Mouse (Mus musculus): ENCODE measurements around the gene Olfr1373. TPM values are rescaled to one million over a fixed set of nuclear protein-coding genes. Genes with fewer than 3 reads are reported as not detected.
"Not testable (repeated sequence)": the region's sequence is repeated elsewhere in the genome, so short reads cannot be mapped to it uniquely, and the experiment has no call there.

The Olfr1373 gene
- total and polyA plus RNA-seq, 2 experiments from 2014 or later = not detected

DNA sequence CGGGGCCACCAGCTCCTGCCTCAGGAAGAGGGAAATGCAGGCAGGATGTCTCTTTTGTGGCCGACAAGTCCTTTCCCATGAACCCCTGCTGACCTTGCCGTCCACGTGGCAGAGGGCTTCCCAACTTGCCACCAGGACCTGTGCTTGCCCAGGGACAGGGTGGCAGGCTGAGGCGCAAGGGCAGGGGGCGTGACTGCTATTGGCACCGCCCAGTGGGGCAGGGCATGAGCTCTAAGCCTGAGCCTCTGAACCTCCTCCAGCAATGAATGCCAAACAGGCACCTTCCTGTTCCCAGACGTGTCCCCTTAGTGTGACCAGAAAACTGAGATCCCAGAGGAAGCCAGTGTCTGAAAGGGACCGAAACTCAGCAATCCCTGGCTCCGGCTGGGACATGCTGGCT lies 18.6 kb upstream of the Olfr1373 start:
- Histone ChIP-seq H3K4me3 (ENCODE audit: low read depth, low read length) (no peak overlapping the region), H3K9ac (replicated peaks; ENCODE audit: low read depth, low read length) (no peak overlapping the region), H3K36me3 (replicated peaks; ENCODE audit: control insufficient read depth, insufficient read depth, low read length) (no peaks in the 10 kb centered on the region), H3K4me1 (ENCODE audit: control insufficient read depth, insufficient read depth) (0 out of 2 replicates have a peak, but pooled peaks cover 3% of the 10 kb centered on the region), H3K27me3 (ENCODE audit: control insufficient read depth, insufficient read depth, low read length) (peaks cover 15% of the 10 kb centered on the region), H3K4me2 (ENCODE audit: low read depth, low read length) (no peak overlapping the region), H3K27ac (ENCODE audit: low read depth) (no peak overlapping the region), H3K9me3 (replicated peaks; ENCODE audit: control insufficient read depth, low read length) (no peaks in the 10 kb centered on the region)
- ATAC-seq (ENCODE audit: insufficient read depth, low read depth) (no peak), DNase-seq (ENCODE audit: low spot score) (no peak)
- WGBS = 23% methylated on average over 10 of the region's 10 CpGs
- TF ChIP-seq EP300 (IDR thresholded peaks at IDR 0.05; ENCODE audit: low read depth) (no peak), CTCF (IDR thresholded peaks at IDR 0.05; ENCODE audit: low read depth) (no peak)

DNA sequence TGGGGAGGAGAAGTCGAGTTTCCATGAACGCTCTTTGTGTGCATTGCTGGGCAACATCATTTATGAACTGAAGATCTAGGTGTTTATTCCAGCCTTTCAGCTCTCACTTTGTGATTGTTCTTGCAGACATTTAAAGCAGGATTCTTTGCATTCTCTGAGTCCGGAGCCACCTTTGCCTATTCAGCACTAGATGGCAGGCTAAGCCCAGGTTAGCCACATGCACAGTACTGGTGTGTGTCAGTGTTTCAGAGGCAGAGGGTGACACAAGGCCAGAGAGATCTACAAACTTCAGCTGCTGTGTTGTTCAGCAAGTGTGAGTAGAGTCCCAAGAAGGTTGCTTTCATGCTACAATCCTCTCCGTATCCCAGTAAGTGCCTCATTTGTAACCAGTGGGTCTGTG lies 1.7 kb downstream of the Olfr1373 start:
- H3K4me3 ChIP-seq (ENCODE audit: low read depth, low read length); H3K9ac ChIP-seq (replicated peaks; ENCODE audit: low read depth, low read length); H3K9me3 ChIP-seq (replicated peaks; ENCODE audit: control insufficient read depth, low read length); H3K4me1 ChIP-seq (ENCODE audit: control insufficient read depth, insufficient read depth); H3K36me3 ChIP-seq (replicated peaks; ENCODE audit: control insufficient read depth, insufficient read depth, low read length); H3K27me3 ChIP-seq (ENCODE audit: control insufficient read depth, insufficient read depth, low read length); H3K27ac ChIP-seq (ENCODE audit: low read depth); H3K4me2 ChIP-seq (ENCODE audit: low read depth, low read length): not testable (repeated sequence)
- peak; percentile 81 for TF ChIP-seq CTCF (IDR thresholded peaks at IDR 0.05; ENCODE audit: low read depth)
- peak; percentile 65 for DNase-seq (ENCODE audit: low spot score)
- 27% methylated on average over 4 of the region's 4 CpGs for WGBS
- peak; percentile 77; the same call in 1 of the 2 replicates for ATAC-seq (ENCODE audit: insufficient read depth, low read depth)

DNA sequence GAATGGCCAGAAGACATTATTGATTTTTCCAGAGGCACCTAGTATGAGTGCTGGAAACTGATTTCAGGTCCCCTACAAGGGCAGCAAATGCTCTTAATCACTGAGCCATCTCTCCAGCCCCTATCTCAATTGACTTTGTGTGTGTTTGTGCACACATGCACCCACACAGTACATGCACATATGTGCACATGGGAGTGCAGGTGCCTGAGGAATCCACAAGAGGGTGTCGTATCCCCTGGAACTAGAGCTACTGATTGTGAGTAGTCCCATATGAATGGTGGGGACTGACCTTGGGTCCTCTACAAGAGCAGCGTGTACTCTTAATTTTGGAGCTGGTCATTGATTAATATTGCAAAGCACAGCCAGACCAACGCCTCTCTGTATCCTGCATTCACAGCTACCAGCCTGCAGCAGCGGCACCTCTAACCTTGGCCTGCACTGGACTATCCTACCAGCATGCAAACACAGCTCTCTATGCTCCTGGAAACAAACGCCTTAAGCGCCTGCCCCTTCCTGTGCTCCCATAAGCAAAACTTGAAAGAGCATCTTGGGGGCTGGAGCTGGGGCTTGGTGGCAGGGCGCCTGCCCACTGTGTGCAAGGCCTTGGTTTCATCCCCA lies 14.8 kb downstream of the Olfr1373 start:
- H3K9me3 ChIP-seq (replicated peaks; ENCODE audit: control insufficient read depth, low read length) = no peaks in the 10 kb centered on the region
- ATAC-seq (ENCODE audit: insufficient read depth, low read depth) = no peak
- no peak overlapping the region for H3K4me3 ChIP-seq (ENCODE audit: low read depth, low read length)
- H3K36me3 ChIP-seq (replicated peaks; ENCODE audit: control insufficient read depth, insufficient read depth, low read length) = peaks cover 3% of the 10 kb centered on the region; the same call in 1 of the 2 replicates
- peak overlapping the region; percentile 63; the same call in 1 of the 2 replicates for H3K27ac ChIP-seq (ENCODE audit: low read depth)
- H3K27me3 ChIP-seq (ENCODE audit: control insufficient read depth, insufficient read depth, low read length) = no peaks in the 10 kb centered on the region
- no peak overlapping the region for H3K4me2 ChIP-seq (ENCODE audit: low read depth, low read length)
- TF ChIP-seq CTCF (IDR thresholded peaks at IDR 0.05; ENCODE audit: low read depth) (peak; percentile 29; the same call in 1 of the 2 replicates), EP300 (IDR thresholded peaks at IDR 0.05; ENCODE audit: low read depth) (no peak)
- DNase-seq (ENCODE audit: low spot score) = no peak
- 86% methylated on average over 7 of the region's 7 CpGs for WGBS
- no peak overlapping the region for H3K9ac ChIP-seq (replicated peaks; ENCODE audit: low read depth, low read length)
- peaks cover 12% of the 10 kb centered on the region; the same call in 1 of the 2 replicates for H3K4me1 ChIP-seq (ENCODE audit: control insufficient read depth, insufficient read depth)

DNA sequence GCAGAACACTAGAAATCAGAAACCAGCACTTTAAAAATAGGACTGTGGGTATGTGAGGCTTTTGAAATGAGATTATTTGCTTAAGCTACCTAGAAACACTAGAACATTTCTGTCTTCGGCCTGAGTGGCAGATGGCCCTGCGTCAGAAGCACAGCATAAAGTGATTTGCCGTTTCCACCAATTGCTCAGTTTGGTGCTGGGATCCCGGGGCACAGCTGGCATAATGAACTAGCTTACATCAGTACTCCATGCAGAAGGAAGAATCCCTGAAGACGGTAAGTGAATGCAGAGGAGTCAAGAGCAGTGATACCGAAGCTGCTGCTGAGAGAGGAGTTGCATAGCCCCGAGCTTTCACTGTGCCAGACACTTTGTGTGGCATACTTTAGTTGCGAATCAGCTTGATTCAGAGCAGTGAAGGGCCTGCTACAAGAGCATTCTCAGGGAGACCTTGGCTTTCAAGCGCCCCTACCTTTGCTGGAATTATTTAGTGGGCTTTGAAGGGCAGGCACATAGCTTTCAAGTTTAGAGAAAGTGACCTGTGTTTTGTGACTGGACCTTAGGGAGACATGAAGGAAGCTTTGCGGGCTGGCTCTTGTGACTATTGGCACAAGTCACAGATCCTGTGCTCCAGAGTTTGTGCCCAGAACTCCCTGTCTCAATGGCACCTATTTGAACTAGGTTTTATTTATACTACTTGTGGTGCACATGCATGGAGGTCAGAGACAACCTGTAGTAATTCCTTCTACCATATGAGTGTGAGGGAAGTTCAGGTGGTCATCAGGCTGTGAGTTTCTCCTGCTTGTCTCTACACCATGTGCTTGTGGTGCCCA lies 15.5 kb downstream of the Olfr1373 start:
- TF ChIP-seq CTCF (IDR thresholded peaks at IDR 0.05; ENCODE audit: low read depth) = no peak
- no peak for TF ChIP-seq EP300 (IDR thresholded peaks at IDR 0.05; ENCODE audit: low read depth)
- Histone ChIP-seq H3K36me3 (replicated peaks; ENCODE audit: control insufficient read depth, insufficient read depth, low read length) (peaks cover 11% of the 10 kb centered on the region), H3K4me2 (ENCODE audit: low read depth, low read length) (0 out of 2 replicates have a peak overlapping the region, but pooled peaks have one; percentile 0), H3K9ac (replicated peaks; ENCODE audit: low read depth, low read length) (no peak overlapping the region), H3K27me3 (ENCODE audit: control insufficient read depth, insufficient read depth, low read length) (no peaks in the 10 kb centered on the region), H3K9me3 (replicated peaks; ENCODE audit: control insufficient read depth, low read length) (no peaks in the 10 kb centered on the region), H3K4me1 (ENCODE audit: control insufficient read depth, insufficient read depth) (peaks cover 12% of the 10 kb centered on the region; the same call in 1 of the 2 replicates), H3K4me3 (ENCODE audit: low read depth, low read length) (no peak overlapping the region), H3K27ac (ENCODE audit: low read depth) (peak overlapping the region; percentile 63)
- ATAC-seq (ENCODE audit: insufficient read depth, low read depth) (peak; percentile 38; the same call in 1 of the 2 replicates), DNase-seq (ENCODE audit: low spot score) (peak; percentile 28)
- 49% methylated on average over 10 of the region's 10 CpGs for WGBS

DNA sequence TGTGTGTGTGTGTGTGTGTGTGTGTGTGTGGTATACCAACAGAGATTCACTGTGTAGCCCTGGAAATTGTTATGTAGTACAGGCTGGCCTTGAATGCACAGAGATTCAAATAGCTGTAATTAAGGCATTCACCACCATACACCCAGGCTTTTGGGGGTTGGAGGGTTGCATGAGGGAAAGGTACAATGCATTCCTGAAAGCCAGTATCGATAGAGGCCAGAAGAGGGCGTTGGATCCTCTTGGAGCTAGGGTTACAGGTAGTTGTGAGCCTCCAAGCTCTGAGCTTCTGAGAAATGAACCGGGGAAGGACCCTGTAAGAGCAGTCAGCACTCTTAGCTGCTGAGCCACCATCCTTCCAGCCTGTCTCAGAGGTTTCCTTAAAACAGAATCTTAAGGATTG lies 16.2 kb downstream of the Olfr1373 start:
- Histone ChIP-seq H3K9me3 (replicated peaks; ENCODE audit: control insufficient read depth, low read length) (no peaks in the 10 kb centered on the region), H3K27ac (ENCODE audit: low read depth) (peak overlapping the region; percentile 63), H3K27me3 (ENCODE audit: control insufficient read depth, insufficient read depth, low read length) (no peaks in the 10 kb centered on the region), H3K4me2 (ENCODE audit: low read depth, low read length) (no peak overlapping the region), H3K36me3 (replicated peaks; ENCODE audit: control insufficient read depth, insufficient read depth, low read length) (peaks cover 17% of the 10 kb centered on the region), H3K4me1 (ENCODE audit: control insufficient read depth, insufficient read depth) (peaks cover 12% of the 10 kb centered on the region; the same call in 1 of the 2 replicates), H3K9ac (replicated peaks; ENCODE audit: low read depth, low read length) (no peak overlapping the region), H3K4me3 (ENCODE audit: low read depth, low read length) (no peak overlapping the region)
- no peak for DNase-seq (ENCODE audit: low spot score)
- no peak for ATAC-seq (ENCODE audit: insufficient read depth, low read depth)
- TF ChIP-seq EP300 (IDR thresholded peaks at IDR 0.05; ENCODE audit: low read depth) = no peak
- TF ChIP-seq CTCF (IDR thresholded peaks at IDR 0.05; ENCODE audit: low read depth) = peak; percentile 28; the same call in 1 of the 2 replicates
- 23% methylated on average over 3 of the region's 3 CpGs for WGBS
